Mouse (Mus musculus): Measurements from ENCODE around the gene Hipk2.

- no peak for TF ChIP-seq CTCF (IDR thresholded peaks at IDR 0.05; ENCODE audit: extremely low read depth, insufficient read depth, low read length)
- no peak for TF ChIP-seq POLR2A (IDR thresholded peaks at IDR 0.05; ENCODE audit: extremely low read depth, insufficient read depth, low read length)
Observed at GRCm38 (mm10) chr6:38823164-38823563, 52.8 kb downstream of the Hipk2 start.
